Mouse (Mus musculus) urinary bladder, postnatal 25 days (tissue): ENCODE results near the gene Med9.
"Not testable (repeated sequence)": the region's sequence is repeated elsewhere in the genome, so short reads cannot be mapped to it uniquely, and the experiment has no call there.

Experiments
- DNase-seq: peaks from one replicate; pipeline ENCODE4 v3.0.0; 2022; ENCODE audit warnings: low spot score

Med9 gene

DNA sequence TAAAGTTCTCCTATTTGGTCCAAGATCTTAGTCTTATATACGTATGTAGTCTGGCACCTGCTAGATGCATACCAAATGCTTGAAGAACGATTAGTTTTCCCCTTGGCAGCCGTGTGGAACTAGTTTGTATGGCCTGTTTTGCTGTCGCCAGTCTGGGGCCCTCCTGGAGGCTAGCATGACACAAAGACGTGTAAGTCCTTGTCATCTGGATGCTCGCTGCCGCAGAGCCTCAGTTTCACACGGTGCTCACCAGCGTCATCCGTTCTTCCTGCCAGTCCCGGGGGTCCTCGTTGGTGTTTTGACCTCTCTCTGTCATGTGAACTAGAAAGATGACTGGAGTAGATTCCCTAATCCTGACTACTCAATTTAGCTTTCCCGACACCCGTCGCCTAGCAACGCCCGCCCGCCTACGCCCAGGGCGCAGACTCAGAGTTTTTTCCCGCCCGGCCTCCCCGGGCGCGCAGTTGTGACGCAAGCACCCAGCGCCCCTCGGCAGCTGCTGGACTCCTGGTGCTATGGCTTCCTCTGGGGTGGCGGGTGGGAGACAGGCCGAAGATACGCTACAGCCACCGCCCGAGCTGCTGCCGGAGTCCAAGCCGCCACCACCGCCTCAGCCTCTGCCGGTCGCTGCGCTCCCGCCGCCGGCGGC lies at the start of gene Med9:
Med9 (plus strand) TSS at position 455 of the 649 bp plus-strand sequence.
- peak; percentile 97 for DNase-seq

DNA sequence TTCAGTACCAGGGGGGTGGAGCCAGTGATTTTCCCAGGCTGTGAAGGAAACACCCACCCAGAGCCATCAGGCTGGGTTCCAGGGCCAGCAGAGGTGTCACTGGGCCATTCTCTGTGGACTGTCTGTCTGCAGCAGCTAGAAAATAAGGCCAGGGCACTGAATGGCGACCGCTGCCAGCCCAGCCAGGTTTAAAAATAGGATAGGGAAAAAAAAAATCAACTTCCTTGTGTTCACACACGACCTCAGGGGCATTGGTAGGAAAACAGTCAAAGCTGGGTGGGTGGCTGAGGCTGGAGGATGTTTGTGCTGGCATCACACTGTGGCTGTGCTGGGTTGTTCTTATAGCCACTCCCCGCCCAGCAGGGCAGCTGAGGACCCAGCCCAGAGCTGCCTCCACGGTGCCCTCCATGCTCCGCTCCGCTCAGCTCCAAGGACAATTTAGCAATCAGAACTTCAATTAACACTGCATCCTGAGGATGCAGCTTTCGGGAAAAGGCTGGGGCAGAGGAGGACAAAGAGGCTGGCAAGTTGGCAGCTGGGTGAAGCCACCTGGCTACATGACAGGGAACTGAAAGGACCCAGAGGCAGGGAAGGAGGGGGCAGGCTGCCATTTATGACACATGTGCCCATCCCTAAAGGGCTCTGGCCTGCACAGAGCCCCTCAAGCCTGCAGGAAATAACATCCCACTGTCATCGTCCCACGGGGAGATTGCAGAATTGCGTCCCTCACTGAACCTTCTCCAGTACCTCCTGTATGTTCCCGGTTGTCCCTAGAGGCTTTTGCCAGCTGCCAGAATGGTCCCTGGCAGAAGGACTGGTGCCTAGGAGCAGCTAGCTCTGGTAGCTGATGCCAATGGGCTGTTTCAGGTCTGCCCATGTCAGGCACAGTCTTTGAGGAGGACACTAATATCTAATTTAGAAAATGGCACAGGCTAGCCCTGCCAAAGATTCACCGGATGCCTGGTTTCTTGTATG lies 48.0 kb upstream of the Med9 start:
- no peak for DNase-seq

DNA sequence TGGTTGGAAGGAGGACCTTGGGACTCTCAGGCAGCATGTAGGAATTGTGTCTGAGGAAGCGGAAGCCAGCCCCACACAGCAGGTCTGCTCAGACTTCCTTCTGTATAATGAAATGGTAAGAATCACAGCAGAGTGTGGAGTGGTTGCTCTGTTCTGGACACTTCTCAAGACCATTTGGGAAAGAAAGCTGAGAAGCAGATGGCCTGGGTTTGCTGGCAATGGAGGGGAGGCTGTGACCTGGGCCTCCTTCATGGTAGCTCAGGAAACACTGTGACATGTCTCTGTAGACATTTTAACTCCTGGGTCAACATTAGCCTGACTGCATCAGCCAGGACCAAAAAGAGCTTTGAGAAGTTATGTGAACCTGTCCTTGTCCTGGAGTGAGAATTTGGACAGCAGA lies 47.0 kb upstream of the Med9 start:
- DNase-seq: no peak

DNA sequence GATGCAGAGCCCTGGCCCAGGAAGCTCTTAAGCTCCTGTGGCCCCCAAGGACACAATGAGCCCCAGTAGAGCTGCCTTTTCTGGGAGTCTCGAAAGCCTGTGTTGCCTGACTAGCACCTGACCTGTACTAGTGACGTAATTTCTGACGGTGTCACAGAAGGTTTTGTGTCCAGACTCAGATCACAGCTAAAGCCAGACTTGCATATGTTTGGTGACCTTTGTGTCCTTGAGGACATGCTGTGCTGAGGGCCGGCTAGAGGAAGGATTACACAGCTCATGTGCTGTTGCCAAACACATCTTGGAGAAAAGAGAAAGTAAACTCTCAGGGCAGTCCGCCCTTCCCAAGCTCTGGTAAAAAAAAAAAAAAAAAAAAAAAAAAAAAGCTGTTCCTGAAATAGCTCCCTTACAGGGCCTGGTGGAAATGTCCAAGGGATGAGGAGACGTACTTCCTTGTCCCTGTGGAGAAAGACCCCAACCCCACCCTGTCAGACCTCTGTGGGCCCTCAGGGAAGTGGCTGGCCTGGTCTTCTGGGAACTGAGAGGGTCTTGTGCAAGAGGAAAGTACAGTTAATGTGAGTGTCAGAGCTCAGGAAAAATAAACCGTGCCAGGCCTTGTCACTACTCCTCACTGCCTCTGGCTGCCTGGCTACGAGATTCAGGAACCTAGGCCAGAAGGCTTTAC lies 45.8 kb upstream of the Med9 start:
- no peak for DNase-seq

DNA sequence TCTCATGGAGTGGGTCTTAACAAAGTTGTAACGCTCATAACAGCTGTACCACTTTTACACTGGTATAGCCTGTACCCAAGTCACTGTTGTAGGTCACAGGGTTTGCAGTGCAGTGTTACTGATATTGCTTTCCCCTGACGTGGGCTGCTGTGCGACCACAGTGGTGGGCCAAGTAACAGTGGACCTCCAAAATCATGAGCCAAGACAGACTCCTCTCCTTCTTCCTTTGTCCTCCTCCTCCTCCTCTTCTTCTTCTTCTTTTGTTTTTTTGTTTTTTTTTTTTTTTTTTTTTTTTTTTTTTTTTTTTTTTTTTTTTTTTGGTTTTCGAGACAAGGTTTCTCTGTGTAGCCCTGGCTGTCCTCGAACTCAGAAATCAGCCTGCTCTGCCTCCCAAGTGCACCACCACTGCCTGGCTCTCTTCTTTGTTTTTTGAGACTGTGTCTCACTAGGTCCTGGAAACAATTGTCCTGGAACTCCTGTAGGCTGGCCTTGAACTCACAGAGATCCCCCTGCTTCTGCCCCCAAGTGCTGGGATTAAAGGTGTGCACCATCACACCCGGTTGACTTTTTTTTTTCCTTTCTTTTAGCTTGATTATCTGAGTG lies 41.4 kb upstream of the Med9 start:
- DNase-seq: no peak

DNA sequence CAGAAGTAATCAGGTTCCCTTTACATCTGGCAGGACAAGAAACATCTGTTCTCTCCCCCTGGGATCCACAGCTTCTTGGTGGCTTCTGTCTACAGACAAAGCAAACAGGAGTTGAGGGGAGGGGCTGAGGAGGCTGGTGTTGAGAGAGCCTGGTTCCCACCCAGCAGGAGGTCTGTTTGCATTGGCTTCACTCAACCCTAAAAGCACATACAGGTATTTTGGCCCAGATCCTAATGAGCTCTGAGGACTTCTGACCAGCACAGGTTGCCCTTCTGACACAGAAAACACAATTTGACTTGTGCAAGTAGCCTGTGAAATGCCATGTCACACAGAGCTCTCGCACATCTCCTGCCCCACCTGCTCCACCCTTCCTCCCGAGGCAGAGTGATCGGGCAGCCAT lies 39.6 kb upstream of the Med9 start:
- DNase-seq: no peak

DNA sequence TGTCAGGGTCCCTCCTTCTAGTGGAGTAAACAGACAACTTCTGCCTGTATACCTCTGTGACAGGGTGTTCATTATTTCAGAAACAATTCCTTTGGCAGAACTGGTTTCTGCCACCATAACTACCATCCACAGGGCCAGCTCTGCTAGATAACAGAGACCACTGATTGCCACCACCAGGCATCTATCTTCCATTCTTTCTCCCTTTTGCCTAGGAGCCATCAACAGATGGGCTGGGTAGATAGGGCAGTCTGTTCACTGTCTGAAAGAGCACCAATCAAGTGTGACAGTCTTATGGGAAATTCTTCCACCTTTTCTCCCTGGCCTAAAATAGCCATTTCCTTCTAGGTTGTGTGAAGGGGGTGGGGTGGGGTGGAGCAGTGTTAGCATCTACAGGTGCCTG lies 37.4 kb upstream of the Med9 start:
- DNase-seq: no peak

DNA sequence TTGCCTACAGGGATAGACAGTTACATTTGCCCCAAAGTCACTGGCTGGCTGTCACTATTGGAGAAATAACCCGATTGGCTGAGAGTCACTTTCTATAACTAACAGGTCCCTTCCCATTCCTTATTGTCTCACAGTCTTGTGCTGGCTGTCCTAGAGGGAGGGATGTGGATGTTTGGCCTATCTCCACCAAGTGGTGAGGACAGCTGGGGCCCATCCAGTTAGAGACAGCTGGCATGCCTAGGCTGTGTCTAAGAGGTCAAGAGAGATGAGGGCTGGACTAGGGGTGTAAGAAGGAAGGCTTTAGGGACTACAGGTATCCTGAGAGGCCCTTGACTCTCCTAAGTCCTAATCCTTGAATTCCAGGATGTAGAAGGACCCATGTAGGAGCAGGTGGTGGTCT lies 36.5 kb upstream of the Med9 start:
- no peak for DNase-seq

DNA sequence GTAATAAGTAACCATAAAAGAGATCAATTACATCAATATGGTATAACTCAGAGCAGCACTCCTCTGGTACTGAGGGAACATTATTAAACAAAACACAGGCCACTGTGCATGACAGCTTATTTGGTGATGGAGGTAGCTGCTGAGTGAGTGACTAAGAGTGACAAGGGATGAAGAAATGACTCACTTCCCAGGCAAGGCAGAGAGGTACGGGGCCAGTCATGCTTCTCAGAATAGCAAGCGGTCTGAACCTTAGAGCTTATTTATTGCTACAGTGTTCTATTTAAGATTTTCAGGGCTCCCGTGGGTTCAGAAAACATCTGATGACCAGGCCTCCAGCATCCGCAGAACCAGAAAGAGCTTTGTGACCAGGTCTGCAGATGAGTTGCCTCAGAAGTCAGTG lies 34.3 kb upstream of the Med9 start:
- DNase-seq: no peak

DNA sequence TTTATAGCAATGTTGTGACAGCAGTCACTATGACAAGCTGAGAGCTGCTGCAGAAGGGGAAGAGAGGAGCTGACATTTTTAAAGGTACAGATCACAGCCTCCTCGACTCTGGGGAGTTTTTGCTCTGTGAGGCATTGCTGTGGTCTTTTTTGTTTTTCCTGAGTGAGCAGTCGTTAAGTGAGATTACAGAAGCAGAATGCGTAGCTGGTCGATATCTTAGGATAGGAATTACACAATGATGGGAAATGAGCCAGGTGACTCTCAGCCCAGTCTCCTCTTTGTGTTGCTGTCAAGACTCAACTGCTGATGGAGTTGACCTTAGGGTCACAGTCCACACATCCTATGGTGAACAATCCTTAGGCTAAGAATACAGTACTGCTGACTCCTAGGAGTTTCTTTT lies 30.0 kb upstream of the Med9 start:
- DNase-seq: no peak

DNA sequence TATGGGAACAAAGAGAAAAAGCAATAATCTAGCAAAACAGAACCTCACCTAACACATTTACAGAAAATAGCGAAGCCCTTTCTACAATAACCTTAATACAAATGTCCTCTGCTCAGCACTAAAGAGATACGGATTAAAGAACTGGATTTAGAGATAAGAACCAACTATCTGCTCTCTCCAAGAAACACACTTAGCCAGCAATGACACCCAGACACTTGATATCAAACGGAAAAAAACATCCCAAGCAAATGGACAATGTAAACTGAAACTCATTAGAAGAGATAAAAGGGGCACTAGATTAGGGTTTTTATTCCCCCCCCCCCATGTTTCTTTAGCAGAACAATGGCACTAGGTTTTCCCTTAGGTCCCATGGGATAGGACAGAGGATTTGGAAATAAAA lies 28.6 kb upstream of the Med9 start:
- DNase-seq: no peak

DNA sequence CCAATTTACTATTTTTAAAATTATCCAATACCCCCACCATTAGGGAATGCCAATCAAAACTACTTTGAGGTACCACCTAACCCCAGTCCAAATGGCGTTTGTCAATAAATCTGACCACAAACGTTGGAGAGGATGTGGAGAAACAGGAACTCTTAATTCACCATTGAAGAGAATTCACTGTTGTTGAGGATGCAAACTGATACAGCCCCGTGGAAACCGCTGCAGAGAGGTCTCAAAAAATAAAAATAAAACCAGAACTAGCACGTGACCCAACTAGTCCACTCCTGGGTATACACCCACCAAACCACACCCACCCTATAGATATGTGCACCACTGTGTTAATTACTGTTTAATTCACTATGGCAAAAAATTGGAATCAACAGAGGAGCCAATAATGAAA lies 27.7 kb upstream of the Med9 start:
- DNase-seq: no peak

DNA sequence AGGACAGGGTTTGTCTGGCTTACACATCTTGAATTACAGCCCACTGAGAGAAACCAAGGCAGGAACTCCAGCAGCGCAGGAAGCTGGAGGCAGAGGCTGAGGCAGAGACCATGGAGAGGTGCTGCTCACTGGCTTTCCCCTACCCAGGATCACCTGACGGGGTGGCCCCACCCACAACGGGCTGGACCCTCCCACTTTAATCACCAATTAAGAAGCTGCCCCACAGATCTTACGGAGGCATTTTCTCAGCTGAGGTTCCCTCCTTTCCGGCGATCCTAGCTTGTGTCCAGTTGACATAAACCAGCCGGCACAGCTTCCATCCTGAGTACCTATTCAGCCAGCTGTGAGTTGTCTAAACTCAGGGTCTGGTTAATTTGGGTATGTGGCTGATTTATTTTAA lies 26.7 kb upstream of the Med9 start:
- DNase-seq: no peak

DNA sequence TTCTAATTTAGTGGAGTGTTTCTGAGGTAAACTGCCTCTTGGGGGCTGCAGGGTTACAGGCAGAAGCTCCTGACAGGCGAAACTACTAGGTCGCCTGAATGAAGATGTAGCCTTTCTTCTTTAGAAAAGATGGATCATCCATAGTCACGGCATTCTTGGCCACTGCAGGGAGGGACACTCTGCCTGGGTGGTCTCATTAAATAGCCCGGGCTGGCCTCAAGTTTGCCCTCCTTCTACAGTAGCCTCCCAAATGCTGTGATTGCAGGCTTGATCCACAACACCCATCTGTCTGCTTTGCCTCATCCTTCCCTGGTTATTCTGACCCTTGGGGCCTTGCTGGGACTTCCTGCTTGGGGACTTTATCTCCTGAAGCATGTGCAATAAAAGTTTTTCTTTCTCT lies 18.0 kb upstream of the Med9 start:
- no peak for DNase-seq

DNA sequence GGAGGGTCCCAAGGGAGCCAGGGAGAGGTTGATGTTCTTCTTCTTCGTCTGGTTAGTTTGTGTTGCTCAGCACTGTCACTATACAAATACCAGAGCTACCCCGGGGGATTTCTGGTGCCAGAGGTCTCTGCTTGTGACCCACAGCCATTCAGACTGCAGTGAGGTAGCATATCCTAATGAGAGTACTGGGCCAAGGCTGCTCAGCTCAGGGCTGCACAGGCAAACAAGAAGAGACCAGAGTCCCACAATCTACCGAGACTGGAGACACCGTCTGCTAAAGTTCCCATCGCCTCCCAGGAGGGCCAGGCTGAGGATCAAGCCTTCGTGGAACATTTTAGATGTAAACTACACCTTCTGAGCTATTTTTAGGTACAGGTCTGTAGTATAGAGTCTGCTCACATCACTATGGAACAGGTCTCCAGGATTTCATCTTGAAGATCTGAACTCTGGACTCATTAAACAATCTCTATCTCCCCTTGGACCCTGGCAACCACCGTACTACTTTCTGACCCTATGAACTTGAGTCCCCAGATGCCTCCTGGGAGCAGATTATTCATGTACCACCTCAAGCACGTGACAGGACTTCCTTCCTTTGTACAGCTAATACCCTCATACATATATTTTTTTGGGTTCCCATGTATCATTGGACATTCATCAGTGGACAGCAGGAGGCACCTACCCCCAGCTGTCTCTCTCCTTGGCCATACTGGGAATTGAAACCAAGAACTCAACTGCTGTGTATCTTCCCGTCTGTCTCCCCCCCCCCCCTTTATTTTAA lies 15.3 kb upstream of the Med9 start:
- DNase-seq: no peak

DNA sequence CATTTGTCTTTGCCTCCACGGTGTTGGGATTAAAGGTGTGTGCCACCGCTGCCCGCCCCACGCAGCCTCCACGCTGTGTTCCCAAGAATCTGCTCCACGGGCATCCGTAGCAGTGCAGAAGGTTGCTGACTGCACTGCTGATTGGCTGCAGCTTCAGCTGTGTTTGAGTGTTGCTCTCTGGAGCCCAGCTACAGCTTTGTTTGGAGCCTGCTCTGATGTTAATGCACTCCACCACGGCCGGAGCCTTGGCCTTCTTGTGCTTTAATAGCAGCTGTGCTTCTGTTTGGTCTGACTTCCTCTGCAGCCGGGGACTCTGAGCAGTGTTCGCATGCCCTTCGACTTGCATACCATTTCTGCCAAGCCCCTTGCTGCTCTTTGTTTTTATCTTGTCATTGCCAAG lies 14.1 kb upstream of the Med9 start:
- DNase-seq: no peak

DNA sequence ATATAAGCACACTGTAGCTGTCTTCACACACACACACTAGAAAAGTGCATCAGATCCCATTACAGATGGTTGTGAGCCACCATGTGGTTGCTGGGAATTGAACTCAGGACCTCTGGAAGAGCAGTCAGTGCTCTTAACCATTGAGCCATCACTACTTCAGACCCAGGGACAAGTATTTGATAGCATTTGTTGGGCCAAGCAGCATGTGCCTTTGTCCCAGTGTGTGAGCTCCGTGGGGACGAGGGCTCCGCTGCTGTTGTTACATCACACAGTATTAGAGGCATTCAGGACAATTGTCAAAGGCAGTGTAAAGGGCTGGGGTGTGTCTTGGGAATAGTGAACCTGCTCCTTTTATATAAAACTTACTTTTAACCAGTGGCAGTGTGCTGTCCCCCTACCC lies 11.0 kb upstream of the Med9 start:
- no peak for DNase-seq

DNA sequence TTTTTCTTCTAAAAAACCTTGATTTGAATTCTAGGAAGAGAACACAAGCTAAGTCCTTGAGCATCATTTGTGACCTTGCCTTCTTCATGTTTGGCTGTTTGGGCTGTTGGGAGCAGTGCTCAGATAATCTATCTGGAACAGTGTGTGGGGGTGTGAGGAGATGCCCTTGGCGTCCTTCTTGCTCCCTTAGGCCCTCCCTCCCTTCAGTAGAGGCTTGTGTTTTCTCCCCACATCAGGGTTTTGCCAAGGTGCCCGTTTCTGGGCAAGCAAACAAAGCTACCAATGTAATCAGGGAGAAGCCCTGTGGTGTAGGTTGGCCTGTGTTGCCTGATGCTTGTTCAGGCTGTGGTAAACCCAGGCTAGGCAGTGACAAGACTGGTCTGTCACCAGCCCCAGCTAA lies 10.4 kb upstream of the Med9 start:
- no peak for DNase-seq

DNA sequence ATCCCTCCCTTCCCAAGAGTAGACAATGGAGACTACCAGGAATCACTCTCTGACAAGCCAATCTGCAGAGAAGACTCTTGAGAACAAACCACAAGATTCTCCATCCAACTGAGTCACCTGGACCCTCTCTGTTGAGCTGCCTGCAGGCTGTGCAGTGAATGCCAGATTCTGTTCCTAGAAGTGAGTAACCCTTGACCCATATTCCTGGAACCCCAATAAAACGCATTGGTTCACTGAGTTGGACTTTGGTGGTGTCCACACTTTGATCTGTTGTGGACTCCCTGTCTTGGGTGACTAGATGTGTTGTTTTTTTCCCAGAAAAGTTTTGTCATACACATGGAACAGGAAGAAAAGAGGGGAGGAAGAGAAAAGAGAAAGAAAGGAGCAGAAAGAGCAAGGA lies 8.2 kb upstream of the Med9 start:
- DNase-seq: no peak

DNA sequence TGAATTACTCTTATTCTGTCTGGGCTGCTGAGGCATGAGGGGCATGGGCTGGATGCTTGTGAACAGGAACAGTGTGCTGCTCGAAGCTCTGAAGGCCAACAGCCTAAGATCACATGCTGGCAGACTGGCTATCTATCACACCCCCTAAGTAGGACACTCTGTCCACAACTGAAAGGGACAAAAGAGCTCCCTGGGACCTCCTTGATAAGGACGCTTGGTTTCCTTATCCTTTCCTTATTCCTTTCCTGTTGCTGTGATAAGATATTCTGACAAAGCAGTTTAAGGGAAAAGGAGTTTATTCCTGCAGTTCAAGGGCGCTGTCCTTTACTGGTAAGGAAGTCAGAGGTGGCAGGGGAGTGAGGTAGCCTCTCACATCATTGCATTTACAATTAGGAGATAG lies 7.4 kb upstream of the Med9 start:
- DNase-seq: no peak

DNA sequence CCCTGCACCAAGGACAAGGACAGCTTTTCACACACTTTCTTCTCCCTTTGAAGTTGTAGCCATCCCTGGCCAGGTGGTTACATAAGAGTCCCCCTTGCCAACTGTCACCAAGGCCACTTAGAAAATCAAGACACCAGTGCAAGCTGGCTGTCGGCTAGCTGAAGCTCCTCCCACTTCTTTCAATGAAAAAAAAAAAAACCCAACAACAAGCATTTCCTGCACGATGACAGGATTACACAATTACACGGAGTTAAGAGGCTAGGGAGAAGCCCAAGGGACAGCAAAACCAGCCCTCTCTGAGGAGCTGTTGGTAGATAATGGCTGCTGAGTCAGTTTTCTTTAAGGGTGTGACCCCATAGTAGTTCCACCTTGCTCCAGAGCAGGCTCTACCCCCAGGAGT lies 6.6 kb upstream of the Med9 start:
- DNase-seq: no peak

DNA sequence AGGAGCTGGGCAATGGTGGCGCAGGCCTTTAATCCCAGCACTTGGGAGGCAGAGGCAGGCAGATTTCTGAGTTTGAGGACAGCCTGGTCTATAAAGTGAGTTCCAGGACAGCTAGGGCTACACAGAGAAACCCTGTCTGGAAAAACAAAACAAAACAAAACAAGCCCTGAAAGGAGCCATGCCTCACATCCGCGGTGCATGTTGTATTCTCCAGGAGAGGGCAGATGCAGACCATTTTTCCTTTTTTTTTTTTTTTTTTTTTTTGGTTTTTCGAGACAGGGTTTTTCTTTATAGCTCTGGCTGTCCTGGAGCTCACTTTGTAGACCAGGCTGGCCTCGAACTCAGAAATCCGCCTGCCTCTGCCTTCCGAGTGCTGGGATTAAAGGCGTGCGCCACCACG lies 3.2 kb upstream of the Med9 start:
- DNase-seq: not testable (repeated sequence)
